Mouse (Mus musculus) C2C12 (cell line): Measurements from ENCODE around the gene Spata31d1d. TPM values are rescaled to one million over a fixed set of nuclear protein-coding genes. Genes with fewer than 3 reads are reported as not detected.
"Not testable (repeated sequence)": the region's sequence is repeated elsewhere in the genome, so short reads cannot be mapped to it uniquely, and the experiment has no call there.

Source experiments
- H3K27me3 ChIP-seq: one replicate; pipeline ENCODE4 v1.6.1; 2011; ENCODE audit not compliant: control insufficient read depth, insufficient read depth, insufficient read length
- H3K36me3 ChIP-seq: one replicate; pipeline ENCODE4 v1.6.1; 2011; ENCODE audit not compliant: control insufficient read depth, insufficient read depth
- H3K4me3 ChIP-seq: one replicate; pipeline ENCODE4 v1.5.1; 2011; ENCODE audit warnings: mild to moderate bottlenecking, control low read depth; ENCODE audit not compliant: poor library complexity, insufficient read depth, severe bottlenecking
- H3K79me2 ChIP-seq: one replicate; pipeline ENCODE4 v1.6.1; 2011; ENCODE audit not compliant: control insufficient read depth, insufficient read depth
- H3K79me3 ChIP-seq: one replicate; pipeline ENCODE4 v1.6.1; 2011; ENCODE audit warnings: low read depth, control low read depth
- H3ac ChIP-seq: one replicate; pipeline ENCODE3; 2011; ENCODE audit warnings: low read depth; ENCODE audit not compliant: control insufficient read depth, insufficient read length
- CEBPB ChIP-seq: IDR thresholded peaks from one replicate; pipeline ENCODE4 v1.6.1; 2011; ENCODE audit warnings: low read depth, mild to moderate bottlenecking, control low read depth, moderate library complexity
- CTCF ChIP-seq: IDR thresholded peaks from one replicate; pipeline ENCODE4 v1.5.1; 2011; ENCODE audit not compliant: control insufficient read depth, insufficient read depth, insufficient read length
- FOSL1 ChIP-seq: IDR thresholded peaks from one replicate; pipeline ENCODE4 v1.8.0; 2011; ENCODE audit warnings: mild to moderate bottlenecking, low read length; ENCODE audit not compliant: poor library complexity, insufficient read depth, severe bottlenecking
- MAX ChIP-seq: IDR thresholded peaks from one replicate; pipeline ENCODE4 v1.6.1; 2011; ENCODE audit warnings: mild to moderate bottlenecking, control low read depth
- MYOD1 ChIP-seq: IDR thresholded peaks from one replicate; pipeline ENCODE4 v1.6.1; 2011; ENCODE audit warnings: low read depth; ENCODE audit not compliant: control insufficient read depth, insufficient read length
- MYOG ChIP-seq: IDR thresholded peaks from one replicate; pipeline ENCODE4 v1.6.1; 2011; ENCODE audit not compliant: control insufficient read depth, insufficient read length; ENCODE audit errors: extremely low read depth
- USF1 ChIP-seq: IDR thresholded peaks from one replicate; pipeline ENCODE4 v1.6.1; 2011; ENCODE audit warnings: low read depth, mild to moderate bottlenecking, control low read depth, moderate library complexity
- long read RNA-seq, 2 experiments: library from polyadenylated mRNA; unstranded; transcript quantifications; one replicate each; pipeline ENCODE4 v2.0.0; 2019 to 2020
- polyA plus RNA-seq: library from polyadenylated mRNA; unstranded; fragments of >200 nt; fragmentation: generic; extraction: Trizol; gene quantifications from one replicate; pipeline ENCODE4 v1.2.1, GENCODE M21; 2012; ENCODE audit warnings: missing spikeins

The Spata31d1d gene
- not detected for polyA plus RNA-seq
- long read RNA-seq, experiment 1, result 0 reads
- long read RNA-seq, experiment 2, result 0 reads

GRCm38 (mm10) chr13:59731652-59732051, at the start of gene Spata31d1d:
Gene Spata31d1d (minus strand): TSS chr13:59731752.
- H3K79me3 ChIP-seq, result no peaks in the 10 kb centered on the region
- no peaks in the 10 kb centered on the region for H3K36me3 ChIP-seq
- no peak for TF ChIP-seq CEBPB
- TF ChIP-seq MYOD1, result no peak
- TF ChIP-seq FOSL1, result no peak
- TF ChIP-seq MAX, result no peak

GRCm38 (mm10) chr13:59779744-59780264, 48.3 kb upstream of the Spata31d1d start:
- peaks cover 90% of the 10 kb centered on the region for H3K36me3 ChIP-seq
- not testable (repeated sequence) for H3ac ChIP-seq, H3K79me2 ChIP-seq, H3K79me3 ChIP-seq, H3K27me3 ChIP-seq, H3K4me3 ChIP-seq

More at GRCm38 (mm10) chr13:59731652-59732051, at the start of gene Spata31d1d:
- H3ac ChIP-seq, result no peak within 1 kb of the TSS
- H3K27me3 ChIP-seq, result peaks cover 22% of the 10 kb centered on the region
- H3K4me3 ChIP-seq, result no peak within 1 kb of the TSS
- H3K79me2 ChIP-seq, result no peaks in the 10 kb centered on the region

GRCm38 (mm10) chr13:59779213-59779612, 47.7 kb upstream of the Spata31d1d start:
- H3ac ChIP-seq, result no peak overlapping the region
- H3K4me3 ChIP-seq, result no peak overlapping the region
- peaks cover 86% of the 10 kb centered on the region for H3K36me3 ChIP-seq
- no peaks in the 10 kb centered on the region for H3K27me3 ChIP-seq
- H3K79me2 ChIP-seq, result no peaks in the 10 kb centered on the region
- TF ChIP-seq CTCF, result no peak
- TF ChIP-seq MYOG, result no peak
- TF ChIP-seq MAX, result no peak
- no peak for TF ChIP-seq FOSL1
- no peak for TF ChIP-seq MYOD1
- no peak for TF ChIP-seq USF1
- no peak for TF ChIP-seq CEBPB
- no peaks in the 10 kb centered on the region for H3K79me3 ChIP-seq

DNA sequence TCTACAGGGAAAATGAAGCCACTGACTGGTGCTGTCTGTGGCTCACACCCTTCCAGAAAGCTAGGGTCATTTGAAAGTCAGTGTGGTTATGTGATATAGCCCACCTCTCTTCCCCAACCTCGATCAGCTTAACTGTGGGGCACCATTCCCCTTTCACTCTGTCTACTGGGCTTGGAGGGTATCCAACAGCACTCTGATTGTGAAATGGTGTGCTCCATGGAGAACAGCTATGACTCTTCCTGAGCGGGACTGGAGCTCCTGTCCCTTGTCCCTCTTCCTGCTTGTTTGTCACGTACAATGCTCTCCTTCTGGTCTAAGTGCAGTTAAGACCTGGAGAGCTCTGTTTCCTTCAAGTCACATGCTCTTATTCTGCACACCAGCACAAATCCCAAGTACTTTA, 43.6 kb upstream of the Spata31d1d start:
- Histone ChIP-seq H3K79me3 (no peaks in the 10 kb centered on the region), H3K36me3 (peaks cover 63% of the 10 kb centered on the region), H3ac (no peak overlapping the region), H3K27me3 (no peaks in the 10 kb centered on the region), H3K79me2 (no peaks in the 10 kb centered on the region), H3K4me3 (no peak overlapping the region)
- no peak for TF ChIP-seq CTCF
- no peak for TF ChIP-seq USF1
- no peak for TF ChIP-seq MYOG
- TF ChIP-seq FOSL1, result no peak
- TF ChIP-seq MYOD1, result no peak
- no peak for TF ChIP-seq CEBPB
- no peak for TF ChIP-seq MAX

- Histone ChIP-seq H3K27me3 (no peaks in the 10 kb centered on the region), H3K79me2 (peaks cover 32% of the 10 kb centered on the region), H3K4me3 (no peak overlapping the region), H3ac (no peak overlapping the region), H3K36me3 (peaks cover 39% of the 10 kb centered on the region), H3K79me3 (peaks cover 28% of the 10 kb centered on the region)
- no peak for TF ChIP-seq FOSL1
- TF ChIP-seq CEBPB, result peak; percentile 16
- no peak for TF ChIP-seq MAX
Measured at GRCm38 (mm10) chr13:59771257-59771656, 39.7 kb upstream of the Spata31d1d start.

DNA sequence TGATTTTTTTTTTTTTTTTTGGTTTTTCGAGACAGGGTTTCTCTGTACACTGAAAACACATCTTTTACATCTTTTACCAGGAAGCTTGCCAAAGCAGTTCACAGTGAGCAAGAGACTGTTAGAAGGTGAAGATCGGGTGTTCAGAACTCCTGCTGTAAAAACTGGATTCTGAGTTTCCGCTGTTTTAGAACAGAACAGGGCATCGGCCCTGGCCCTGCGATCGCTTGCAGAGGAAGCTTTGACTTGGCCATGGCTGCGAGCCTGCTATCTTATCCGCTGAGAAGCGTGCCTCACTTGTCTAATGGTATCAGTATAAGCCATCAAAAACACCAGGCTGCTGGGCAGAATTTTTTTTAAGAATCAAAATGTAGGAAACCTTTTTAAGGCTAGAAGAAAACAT, 39.3 kb upstream of the Spata31d1d start:
- H3K79me3 ChIP-seq, result peaks cover 32% of the 10 kb centered on the region
- peak overlapping the region; percentile 18 for H3ac ChIP-seq
- peak overlapping the region; percentile 85 for H3K4me3 ChIP-seq
- H3K36me3 ChIP-seq, result peaks cover 36% of the 10 kb centered on the region
- no peaks in the 10 kb centered on the region for H3K27me3 ChIP-seq
- TF ChIP-seq MYOD1, result no peak
- TF ChIP-seq CEBPB, result no peak
- no peak for TF ChIP-seq MAX
- TF ChIP-seq CTCF, result no peak
- TF ChIP-seq USF1, result no peak
- TF ChIP-seq FOSL1, result no peak
- no peak for TF ChIP-seq MYOG
- peaks cover 36% of the 10 kb centered on the region for H3K79me2 ChIP-seq

- Histone ChIP-seq H3ac (peak overlapping the region; percentile 73), H3K27me3 (no peaks in the 10 kb centered on the region), H3K4me3 (peak overlapping the region; percentile 85), H3K79me2 (peaks cover 42% of the 10 kb centered on the region), H3K36me3 (peaks cover 29% of the 10 kb centered on the region), H3K79me3 (peaks cover 36% of the 10 kb centered on the region)
- TF ChIP-seq MYOD1 (no peak), USF1 (no peak), CTCF (no peak), FOSL1 (no peak), MAX (no peak), MYOG (no peak), CEBPB (no peak)
Measured at GRCm38 (mm10) chr13:59770164-59770562, 38.6 kb upstream of the Spata31d1d start.
